Mouse (Mus musculus) intestine, embryonic 15.5 days (tissue): ENCODE measurements around the gene Cdk1. TPM values are rescaled to one million over a fixed set of nuclear protein-coding genes. Genes with fewer than 3 reads are reported as not detected.

Experiments used
- ATAC-seq: fragments of 200-750 bp; cut with Nextera tagmentation; 2 replicates; pipeline ENCODE4 v1.8.0; 2017; ENCODE audit warnings: moderate TSS enrichment, moderate library complexity
- H3K27ac ChIP-seq: fragments of 300-500 bp; sonication (generic); 2 replicates; pipeline ENCODE4 v1.5.1; 2015; ENCODE audit warnings: mild to moderate bottlenecking, inconsistent platforms
- H3K27me3 ChIP-seq: fragments of 300-500 bp; sonication (generic); replicated peaks from 2 replicates; pipeline ENCODE4 v1.6.1; 2015; ENCODE audit warnings: inconsistent platforms
- H3K36me3 ChIP-seq: fragments of 300-500 bp; sonication (generic); 2 replicates; pipeline ENCODE4 v1.6.1; 2015; ENCODE audit warnings: inconsistent platforms
- H3K4me1 ChIP-seq: fragments of 300-500 bp; sonication (generic); replicated peaks from 2 replicates; pipeline ENCODE4 v1.6.1; 2015; ENCODE audit warnings: inconsistent platforms
- H3K4me2 ChIP-seq: fragments of 300-500 bp; sonication (generic); replicated peaks from 2 replicates; pipeline ENCODE4 v1.6.1; 2015; ENCODE audit warnings: mild to moderate bottlenecking, inconsistent platforms
- H3K4me3 ChIP-seq: fragments of 300-500 bp; sonication (generic); replicated peaks from 2 replicates; pipeline ENCODE4 v1.5.1; 2015; ENCODE audit warnings: inconsistent platforms
- H3K9ac ChIP-seq: fragments of 300-500 bp; sonication (generic); 2 replicates; pipeline ENCODE4 v1.6.1; 2015; ENCODE audit warnings: inconsistent platforms
- H3K9me3 ChIP-seq: fragments of 300-500 bp; sonication (generic); 2 replicates; pipeline ENCODE4 v1.6.1; 2016; ENCODE audit warnings: inconsistent platforms
- WGBS: fragments of 180-500 bp; shearing (Covaris S2); methylation state at CpG from one replicate; pipeline ENCODE4 v1.1.7; 2015; 5-methylcytosine and 5-hydroxymethylcytosine counted together
- polyA plus RNA-seq: library from polyadenylated mRNA; unstranded; fragments of >200 nt; fragmentation: Nextera tagmentation; extraction: Ambion mirVana; gene quantifications from 2 replicates; pipeline ENCODE4 v1.2.1, GENCODE M21; 2015

Cdk1 gene
- polyA plus RNA-seq, 1 experiment from 2014 or later, result 414 TPM

DNA sequence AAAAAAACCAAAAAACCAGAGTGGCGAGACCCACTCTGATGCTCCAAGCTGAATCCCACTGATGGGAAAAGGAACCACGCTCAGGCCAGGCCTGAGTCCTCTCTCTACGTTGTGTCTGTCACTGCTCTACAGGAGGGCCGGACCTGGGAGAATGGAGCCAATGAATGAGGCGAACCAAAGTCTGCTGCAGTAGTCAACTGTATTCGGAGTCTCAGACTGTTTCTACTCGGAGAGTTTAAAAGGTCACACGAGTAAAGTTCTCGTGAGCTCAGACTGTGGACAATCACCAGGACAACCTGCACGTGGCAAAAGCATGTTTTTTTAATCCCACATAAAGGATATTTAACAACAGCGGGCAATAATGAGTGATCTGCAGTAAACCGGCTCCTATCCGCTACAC lies 28.8 kb downstream of the Cdk1 start:
- Histone ChIP-seq H3K4me3 (no peak overlapping the region), H3K27ac (no peak overlapping the region), H3K9me3 (no peaks in the 10 kb centered on the region), H3K27me3 (no peaks in the 10 kb centered on the region), H3K36me3 (no peaks in the 10 kb centered on the region), H3K4me1 (no peaks in the 10 kb centered on the region; the same call in 1 of the 2 replicates), H3K4me2 (no peak overlapping the region), H3K9ac (no peak overlapping the region)
- no peak for ATAC-seq
- WGBS, result 74% methylated on average over 13 of the region's 13 CpGs

DNA sequence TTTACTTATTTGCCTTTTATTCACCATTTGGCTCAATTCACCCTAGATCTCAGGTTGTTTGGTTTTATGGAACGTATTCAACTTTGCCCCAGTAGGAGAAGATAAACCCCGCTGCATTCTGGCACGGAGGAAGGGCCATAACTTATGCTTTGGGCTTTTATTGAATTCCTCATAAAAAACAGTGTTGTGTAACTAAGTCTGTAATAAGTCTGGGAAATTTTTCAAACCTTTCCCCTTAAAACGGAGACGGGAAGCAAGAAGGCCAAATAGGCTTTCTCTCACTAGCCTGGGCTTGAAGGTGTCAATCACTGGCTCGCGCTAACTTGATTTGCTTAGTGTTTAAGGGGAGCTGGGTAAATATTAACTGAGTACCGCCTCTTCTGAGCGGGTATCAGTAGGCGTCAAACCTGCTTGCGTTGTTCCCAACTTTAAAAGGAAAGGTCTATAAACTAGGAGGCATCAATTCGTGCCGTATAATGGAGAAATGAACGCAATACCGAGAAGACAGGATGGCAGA lies 31.2 kb downstream of the Cdk1 start:
- no peaks in the 10 kb centered on the region; the same call in 1 of the 2 replicates for H3K4me1 ChIP-seq
- no peaks in the 10 kb centered on the region for H3K36me3 ChIP-seq
- peak overlapping the region; percentile 48; the same call in 1 of the 2 replicates for H3K27ac ChIP-seq
- H3K9ac ChIP-seq, result 0 out of 2 replicates have a peak overlapping the region, but pooled peaks have one; percentile 17
- WGBS, result 29% methylated on average over 15 of the region's 15 CpGs
- no peaks in the 10 kb centered on the region for H3K9me3 ChIP-seq
- H3K4me2 ChIP-seq, result peak overlapping the region; percentile 53
- H3K4me3 ChIP-seq, result peak overlapping the region; percentile 25
- H3K27me3 ChIP-seq, result no peaks in the 10 kb centered on the region
- ATAC-seq, result peak; percentile 93

DNA sequence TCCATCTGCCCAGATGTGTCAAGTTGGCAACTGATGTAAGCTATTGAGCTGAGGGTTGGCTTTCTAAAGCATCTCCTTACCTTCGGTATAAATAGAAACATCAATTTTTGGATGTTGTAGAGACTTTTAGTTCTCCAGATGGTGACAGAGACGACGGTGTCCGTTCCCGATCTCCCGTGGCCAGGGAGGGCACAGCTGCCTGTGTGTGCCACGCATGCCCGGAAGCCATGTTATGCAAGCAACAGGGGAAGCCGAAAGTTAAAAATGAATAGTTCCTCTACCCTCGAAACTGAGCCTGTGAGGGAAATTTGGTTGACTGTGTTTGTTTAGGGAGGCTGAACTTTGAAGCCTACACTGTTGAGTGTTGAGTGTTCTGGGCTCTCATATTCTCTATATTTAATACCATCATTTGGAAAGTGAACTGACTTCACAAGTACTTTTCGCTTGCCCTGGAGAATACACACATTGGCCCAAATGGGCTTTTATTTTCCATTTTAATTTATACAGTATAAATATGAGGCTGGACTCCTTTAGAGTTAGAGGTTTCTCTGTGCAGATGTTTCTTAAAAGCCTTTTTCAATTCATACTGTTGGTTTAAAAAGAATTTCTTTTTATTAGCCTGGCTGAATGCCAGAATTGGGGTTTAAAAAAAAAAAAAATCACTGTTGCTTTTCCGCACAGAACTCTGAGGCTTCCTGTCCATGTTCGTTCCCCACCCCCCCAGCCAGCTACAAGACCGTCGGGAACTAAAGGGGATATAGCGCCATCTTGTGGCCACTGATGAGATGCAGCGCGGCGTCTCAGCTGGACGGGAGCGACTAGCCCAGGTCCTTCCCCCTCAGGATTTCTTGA lies 31.8 kb downstream of the Cdk1 start:
- Histone ChIP-seq H3K4me3 (peak overlapping the region; percentile 25), H3K9ac (0 out of 2 replicates have a peak overlapping the region, but pooled peaks have one; percentile 17), H3K36me3 (no peaks in the 10 kb centered on the region), H3K27ac (peak overlapping the region; percentile 49; the same call in 1 of the 2 replicates), H3K9me3 (no peaks in the 10 kb centered on the region), H3K4me2 (peak overlapping the region; percentile 53), H3K27me3 (no peaks in the 10 kb centered on the region), H3K4me1 (no peaks in the 10 kb centered on the region; the same call in 1 of the 2 replicates)
- peak; percentile 95 for ATAC-seq
- WGBS, result 40% methylated on average over 21 of the region's 21 CpGs

DNA sequence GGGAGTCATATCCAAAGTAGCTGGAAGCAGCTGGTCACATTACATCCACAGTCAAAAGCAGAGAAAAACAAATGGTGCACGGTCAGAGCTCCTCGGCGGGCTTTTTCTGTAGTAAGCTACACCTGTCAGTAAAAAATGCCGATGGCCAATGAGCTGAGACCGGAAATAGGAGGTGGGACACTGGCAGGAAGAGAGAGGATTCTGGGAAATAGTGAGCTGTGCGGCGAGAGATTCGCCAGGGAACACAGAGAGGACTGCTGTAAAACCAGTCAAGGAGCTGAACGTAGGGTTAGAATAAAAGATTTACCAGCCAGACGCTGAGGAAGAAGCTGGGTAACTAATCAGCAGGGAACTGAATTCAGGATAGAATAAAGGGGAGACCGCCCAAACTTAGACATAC lies 34.2 kb downstream of the Cdk1 start:
- 87% methylated on average over 11 of the region's 11 CpGs for WGBS
- Histone ChIP-seq H3K4me3 (no peak overlapping the region), H3K4me1 (no peaks in the 10 kb centered on the region; the same call in 1 of the 2 replicates), H3K36me3 (no peaks in the 10 kb centered on the region), H3K9me3 (no peaks in the 10 kb centered on the region), H3K27ac (no peak overlapping the region), H3K27me3 (no peaks in the 10 kb centered on the region), H3K9ac (no peak overlapping the region), H3K4me2 (no peak overlapping the region)
- no peak for ATAC-seq

DNA sequence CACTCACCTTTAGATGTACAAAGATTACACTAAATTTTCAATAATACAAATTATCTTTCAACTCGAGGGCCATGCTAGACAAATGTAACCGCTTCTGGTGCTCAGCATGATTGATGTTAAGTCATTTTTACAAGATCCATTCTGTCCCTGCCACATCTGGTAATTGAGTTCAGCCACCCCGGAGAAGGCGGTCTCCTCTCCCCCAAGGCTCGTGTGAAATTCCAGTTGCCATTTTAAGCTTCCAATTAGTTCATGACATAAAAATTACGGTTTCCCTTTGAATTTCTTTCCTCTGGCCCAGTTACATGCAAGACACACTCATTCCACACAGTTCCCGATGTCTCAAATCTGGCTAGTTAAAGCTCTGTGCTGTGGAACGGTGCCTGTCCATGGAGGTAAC lies 38.8 kb downstream of the Cdk1 start:
- no peaks in the 10 kb centered on the region for H3K27me3 ChIP-seq
- no peak for ATAC-seq
- no peaks in the 10 kb centered on the region for H3K36me3 ChIP-seq
- 65% methylated on average over 8 of the region's 8 CpGs for WGBS
- no peak overlapping the region for H3K4me2 ChIP-seq
- H3K4me3 ChIP-seq, result no peak overlapping the region
- H3K9ac ChIP-seq, result no peak overlapping the region
- H3K9me3 ChIP-seq, result no peaks in the 10 kb centered on the region
- no peak overlapping the region for H3K27ac ChIP-seq
- 0 out of 2 replicates have a peak, but pooled peaks cover 3% of the 10 kb centered on the region for H3K4me1 ChIP-seq

DNA sequence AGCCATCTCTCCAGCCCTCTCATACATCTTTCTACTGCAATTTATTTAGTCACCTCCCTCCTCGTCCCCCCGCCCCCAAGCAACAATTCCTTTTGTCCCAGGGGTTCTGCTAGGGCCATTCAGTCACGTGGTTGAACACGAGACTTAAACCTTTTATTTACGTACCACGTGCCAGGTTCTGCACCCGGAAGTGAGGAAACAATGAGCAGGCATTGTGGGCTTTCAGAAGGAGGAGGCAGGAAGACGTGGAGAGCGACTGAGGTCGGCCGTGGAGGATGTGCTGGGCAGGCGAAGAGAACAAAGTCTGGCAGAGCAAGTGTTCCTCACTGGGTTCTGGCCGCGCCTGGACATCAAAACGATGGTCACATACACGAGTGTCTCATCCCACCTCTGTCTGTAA lies 40.9 kb downstream of the Cdk1 start:
- Histone ChIP-seq H3K4me2 (no peak overlapping the region), H3K36me3 (no peaks in the 10 kb centered on the region), H3K4me1 (0 out of 2 replicates have a peak, but pooled peaks cover 4% of the 10 kb centered on the region), H3K27ac (no peak overlapping the region), H3K27me3 (no peaks in the 10 kb centered on the region), H3K9ac (no peak overlapping the region), H3K4me3 (no peak overlapping the region), H3K9me3 (no peaks in the 10 kb centered on the region)
- no peak for ATAC-seq
- 75% methylated on average over 16 of the region's 16 CpGs for WGBS

DNA sequence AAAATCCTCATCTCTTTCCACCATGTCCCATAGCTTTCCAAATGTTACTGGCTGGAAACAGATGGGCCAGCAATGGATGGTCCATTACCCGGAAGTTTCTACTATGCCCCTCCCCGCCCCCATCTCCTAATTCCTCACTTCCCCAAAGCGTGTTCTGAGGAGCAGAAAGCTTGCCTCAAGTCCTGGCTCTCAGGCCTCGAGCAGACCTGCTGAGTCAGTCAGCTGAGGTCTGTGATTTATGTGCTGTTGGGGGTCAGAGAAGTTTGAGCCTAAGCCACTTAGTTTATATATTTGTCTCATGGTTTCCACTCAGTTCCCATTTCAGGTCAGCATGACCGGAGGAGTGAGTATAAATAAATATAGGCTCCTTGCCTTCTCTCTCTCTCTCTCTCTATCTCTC lies 43.6 kb downstream of the Cdk1 start:
- Histone ChIP-seq H3K4me3 (no peak overlapping the region), H3K27me3 (no peaks in the 10 kb centered on the region), H3K4me1 (0 out of 2 replicates have a peak, but pooled peaks cover 14% of the 10 kb centered on the region), H3K27ac (no peak overlapping the region), H3K9me3 (no peaks in the 10 kb centered on the region), H3K9ac (no peak overlapping the region), H3K4me2 (no peak overlapping the region), H3K36me3 (no peaks in the 10 kb centered on the region)
- 47% methylated on average over 5 of the region's 5 CpGs for WGBS
- ATAC-seq, result no peak

DNA sequence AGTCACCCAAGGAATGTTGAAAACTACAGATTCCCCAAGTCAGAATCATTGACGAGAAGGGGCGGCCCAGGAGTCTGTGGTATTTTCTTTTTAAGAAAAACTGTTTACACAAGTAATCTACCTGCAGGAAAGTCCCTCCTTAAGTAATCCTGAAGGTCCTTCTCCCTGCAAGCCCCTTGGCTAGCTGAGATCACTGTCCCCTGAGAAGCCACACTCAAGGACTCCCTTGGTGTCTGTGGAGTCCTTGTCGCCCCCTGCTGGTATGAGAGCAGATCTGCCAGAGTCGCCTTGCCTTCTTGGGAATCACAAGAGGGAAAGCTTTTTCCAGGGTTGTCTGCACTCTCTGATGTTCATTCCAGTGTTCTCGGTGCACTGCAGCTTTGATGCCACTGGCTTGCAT lies 45.7 kb downstream of the Cdk1 start:
- H3K9me3 ChIP-seq, result no peaks in the 10 kb centered on the region
- no peak overlapping the region for H3K4me3 ChIP-seq
- H3K4me1 ChIP-seq, result 0 out of 2 replicates have a peak, but pooled peaks cover 14% of the 10 kb centered on the region
- WGBS, result 37% methylated on average over 5 of the region's 5 CpGs
- no peaks in the 10 kb centered on the region for H3K27me3 ChIP-seq
- no peaks in the 10 kb centered on the region for H3K36me3 ChIP-seq
- no peak overlapping the region for H3K9ac ChIP-seq
- no peak overlapping the region for H3K4me2 ChIP-seq
- no peak overlapping the region for H3K27ac ChIP-seq
- ATAC-seq, result peak; percentile 26; the same call in 1 of the 2 replicates

DNA sequence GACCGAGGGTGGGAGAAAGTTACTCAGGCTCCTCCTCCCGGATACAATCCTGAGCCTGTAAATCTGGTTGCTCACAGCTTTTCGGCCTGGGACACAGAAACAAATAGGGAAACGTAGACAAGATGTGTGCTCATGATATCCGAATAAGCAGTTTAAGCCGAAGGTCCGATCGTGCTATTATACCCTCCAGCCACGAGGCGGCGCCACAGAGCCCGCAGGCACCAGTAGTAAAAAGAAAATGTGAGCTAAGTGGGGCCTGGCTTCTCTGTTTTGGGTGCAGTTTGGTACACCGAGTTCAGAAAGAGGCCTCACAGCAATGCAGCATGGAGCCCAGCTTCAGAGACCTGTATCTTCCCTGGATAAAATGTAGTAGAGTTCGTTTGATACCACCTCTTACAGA lies 46.5 kb downstream of the Cdk1 start:
- Histone ChIP-seq H3K9me3 (no peaks in the 10 kb centered on the region), H3K9ac (no peak overlapping the region), H3K27ac (peak overlapping the region; percentile 40; the same call in 1 of the 2 replicates), H3K4me2 (peak overlapping the region; percentile 39), H3K36me3 (no peaks in the 10 kb centered on the region), H3K4me1 (0 out of 2 replicates have a peak, but pooled peaks cover 14% of the 10 kb centered on the region), H3K4me3 (no peak overlapping the region), H3K27me3 (no peaks in the 10 kb centered on the region)
- WGBS, result 45% methylated on average over 14 of the region's 14 CpGs
- ATAC-seq, result no peak

DNA sequence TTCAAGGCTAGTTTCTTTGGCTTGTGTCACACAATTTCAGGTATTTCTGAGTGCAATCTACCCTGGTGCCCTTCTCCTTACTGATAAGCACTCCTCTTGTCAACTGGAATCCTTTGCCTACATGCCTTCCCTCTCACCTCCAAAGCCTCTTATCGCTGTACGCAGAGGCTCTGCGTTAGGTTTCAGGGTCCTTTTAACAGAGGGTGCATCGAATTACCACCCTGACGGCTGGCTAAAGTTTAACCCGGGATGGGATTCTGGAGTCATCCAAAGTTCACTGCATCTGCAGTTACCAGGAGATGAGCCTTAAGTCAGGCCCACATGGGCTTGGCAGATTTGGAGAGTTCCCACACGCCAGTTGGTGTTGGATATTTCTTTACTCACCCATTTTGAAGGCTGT lies 47.1 kb downstream of the Cdk1 start:
- Histone ChIP-seq H3K9me3 (no peaks in the 10 kb centered on the region), H3K9ac (no peak overlapping the region), H3K27ac (peak overlapping the region; percentile 62), H3K4me2 (peak overlapping the region; percentile 39), H3K4me1 (0 out of 2 replicates have a peak, but pooled peaks cover 14% of the 10 kb centered on the region), H3K36me3 (no peaks in the 10 kb centered on the region), H3K27me3 (no peaks in the 10 kb centered on the region), H3K4me3 (no peak overlapping the region)
- WGBS, result 37% methylated on average over 7 of the region's 7 CpGs
- peak; percentile 91 for ATAC-seq

DNA sequence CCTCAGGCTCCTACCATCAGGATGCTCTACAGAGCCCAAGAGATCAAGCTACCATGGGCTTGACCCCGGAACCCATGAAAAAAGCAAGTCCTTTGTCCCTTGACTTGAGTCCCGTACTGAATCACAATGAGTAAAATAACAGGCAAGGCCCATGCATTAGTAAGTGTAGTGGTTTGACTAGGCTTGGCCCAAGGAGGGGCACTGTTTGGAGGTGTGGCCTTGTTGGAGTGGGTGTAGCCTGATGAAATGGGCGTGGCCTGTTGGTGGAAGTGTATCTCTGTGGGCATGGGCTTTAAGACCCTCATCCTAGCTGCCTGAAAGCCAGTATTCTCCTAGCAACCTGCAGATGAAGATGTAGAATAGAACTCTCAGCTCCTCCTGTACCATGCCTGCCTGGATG lies 47.9 kb downstream of the Cdk1 start:
- ATAC-seq, result peak; percentile 54
- peak overlapping the region; percentile 62 for H3K27ac ChIP-seq
- H3K4me2 ChIP-seq, result peak overlapping the region; percentile 7; the same call in 1 of the 2 replicates
- no peaks in the 10 kb centered on the region for H3K9me3 ChIP-seq
- 76% methylated on average over 3 of the region's 3 CpGs for WGBS
- 0 out of 2 replicates have a peak, but pooled peaks cover 14% of the 10 kb centered on the region for H3K4me1 ChIP-seq
- no peaks in the 10 kb centered on the region for H3K36me3 ChIP-seq
- no peaks in the 10 kb centered on the region for H3K27me3 ChIP-seq
- no peak overlapping the region for H3K4me3 ChIP-seq
- no peak overlapping the region for H3K9ac ChIP-seq

DNA sequence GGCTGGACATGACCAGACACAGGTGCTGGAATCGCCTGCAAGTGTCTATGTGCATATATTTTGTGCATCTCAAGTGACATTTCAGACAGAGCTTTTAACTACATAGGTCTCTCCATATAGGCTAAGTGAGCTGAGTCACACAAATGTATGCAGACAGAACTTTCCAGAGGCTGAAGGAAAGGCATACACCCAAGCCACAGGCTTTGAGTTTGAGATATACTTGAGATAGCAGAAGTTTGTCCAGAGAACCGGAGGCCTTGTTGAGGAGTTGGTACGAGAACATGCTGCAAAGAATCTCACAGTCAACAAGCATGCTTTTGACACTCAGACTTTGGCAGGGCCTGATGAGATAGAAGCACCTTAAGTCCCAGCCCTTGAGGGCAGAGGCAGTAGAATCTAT lies 50.1 kb downstream of the Cdk1 start:
- no peak overlapping the region for H3K4me2 ChIP-seq
- no peak overlapping the region for H3K4me3 ChIP-seq
- 87% methylated on average over 3 of the region's 3 CpGs for WGBS
- H3K27me3 ChIP-seq, result no peaks in the 10 kb centered on the region
- H3K36me3 ChIP-seq, result no peaks in the 10 kb centered on the region
- 0 out of 2 replicates have a peak, but pooled peaks cover 11% of the 10 kb centered on the region for H3K4me1 ChIP-seq
- H3K9ac ChIP-seq, result no peak overlapping the region
- no peak for ATAC-seq
- no peaks in the 10 kb centered on the region for H3K9me3 ChIP-seq
- H3K27ac ChIP-seq, result no peak overlapping the region
